Mouse (Mus musculus): ENCODE measurements around the gene H2-K1. TPM values are rescaled to one million over a fixed set of nuclear protein-coding genes. Genes with fewer than 3 reads are reported as not detected.

H2-K1 gene
- 27.1 and 30.9 TPM in 2 replicates for polyA plus RNA-seq (2016; fragmentation: Nextera tagmentation; extraction: Ambion mirVana)

DNA sequence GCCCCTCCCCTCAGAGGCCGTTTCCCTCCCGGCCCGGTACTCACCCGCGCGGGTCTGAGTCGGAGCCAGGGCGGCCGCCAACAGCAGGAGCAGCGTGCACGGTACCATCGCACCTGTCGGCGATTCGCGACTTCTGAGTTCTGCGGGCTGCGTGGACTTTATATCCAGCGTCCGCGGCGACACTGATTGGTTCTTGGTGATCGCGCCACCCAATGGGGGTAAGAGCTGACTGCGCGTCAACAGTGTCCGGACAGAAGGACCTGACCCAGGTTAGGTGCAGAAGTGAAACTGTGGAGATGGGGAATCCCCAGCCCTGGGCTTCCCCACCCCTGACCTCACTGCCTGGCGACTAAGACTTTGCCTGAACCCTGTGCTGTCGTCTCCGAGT, at the start of gene H2-K1:
Gene H2-K1, minus strand, starts transcription at position 198 of the 388 bp plus-strand sequence.
- DNase-seq (ENCODE audit: low spot score) = peak; percentile 66
- H3K4me3 ChIP-seq = peak within 1 kb of the TSS; percentile 74
- peaks cover 19% of the 10 kb centered on the region for H3K4me1 ChIP-seq (replicated peaks)
- peak within 1 kb of the TSS; percentile 84 for H3K27ac ChIP-seq
- no peaks in the 10 kb centered on the region for H3K36me3 ChIP-seq
- under 1% methylated on average over 30 of the region's 30 CpGs for WGBS
- H3K27me3 ChIP-seq (ENCODE audit: insufficient read depth, poor library complexity, severe bottlenecking) = peaks cover 57% of the 10 kb centered on the region
- H3K9me3 ChIP-seq = no peaks in the 10 kb centered on the region

DNA sequence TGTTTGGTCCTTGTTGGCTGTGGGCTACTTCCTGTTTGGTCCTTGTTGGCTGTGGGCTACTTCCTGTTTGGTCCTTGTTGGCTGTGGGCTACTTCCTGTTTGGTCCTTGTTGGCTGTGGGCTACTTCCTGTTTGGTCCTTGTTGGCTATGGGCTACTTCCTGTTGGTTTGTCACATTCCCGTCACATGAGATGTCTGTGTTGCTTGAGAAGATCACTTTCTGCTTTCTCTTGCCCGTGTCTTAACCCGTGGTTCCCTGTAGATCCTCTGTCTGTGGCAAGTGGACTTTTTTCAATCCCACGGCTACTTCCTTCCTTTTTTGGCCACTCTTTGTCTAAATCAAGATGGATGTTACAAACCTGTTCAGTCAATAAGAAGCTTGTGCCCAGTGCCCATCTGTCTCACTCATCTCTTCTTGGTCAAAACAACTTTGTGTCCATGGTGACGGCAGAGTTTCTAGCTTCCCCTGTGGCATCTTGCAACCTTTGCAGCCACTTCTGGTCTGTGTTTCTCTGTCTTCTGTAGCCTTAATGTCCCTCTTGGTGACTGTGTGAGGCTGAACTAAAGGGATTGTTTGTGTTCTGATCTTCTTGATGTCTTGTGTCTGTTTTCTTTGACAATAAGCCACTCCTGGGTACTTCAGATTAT, 47.4 kb upstream of the H2-K1 start:
- 94% methylated on average over 5 of the region's 5 CpGs for WGBS
- H3K4me3 ChIP-seq = no peak overlapping the region
- DNase-seq (ENCODE audit: low spot score) = no peak

DNA sequence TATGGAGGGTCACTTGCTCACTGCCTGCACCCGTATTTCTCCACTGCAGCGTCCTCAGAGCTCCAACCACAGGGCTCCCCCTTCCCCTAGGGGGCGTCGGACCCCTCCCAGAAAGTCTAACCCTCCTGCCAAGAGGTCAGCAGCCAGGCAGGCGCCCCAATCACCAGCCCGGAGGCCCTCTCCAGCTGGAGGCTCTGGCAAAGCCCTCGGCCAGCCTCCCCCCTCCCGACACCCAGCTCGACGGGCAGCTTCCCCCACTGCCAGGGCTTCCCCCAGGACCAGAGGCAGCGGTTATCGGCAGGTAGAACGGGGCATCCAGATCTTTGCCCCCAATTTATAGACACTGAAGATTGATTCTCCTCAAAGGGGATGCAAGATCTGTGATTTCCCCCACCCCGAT, 45.8 kb upstream of the H2-K1 start:
- peaks cover 10% of the 10 kb centered on the region for H3K9me3 ChIP-seq
- peaks cover 12% of the 10 kb centered on the region for H3K36me3 ChIP-seq
- no peak for DNase-seq (ENCODE audit: low spot score)
- H3K27me3 ChIP-seq (ENCODE audit: insufficient read depth, poor library complexity, severe bottlenecking) = peaks cover 6% of the 10 kb centered on the region
- no peak overlapping the region for H3K4me3 ChIP-seq
- H3K4me1 ChIP-seq (replicated peaks) = peaks cover 16% of the 10 kb centered on the region
- no peak overlapping the region for H3K27ac ChIP-seq
- 79% methylated on average over 14 of the region's 14 CpGs for WGBS

More for the DNA sequence above, 47.4 kb upstream of the H2-K1 start:
- Histone ChIP-seq H3K4me1 (replicated peaks) (no peaks in the 10 kb centered on the region), H3K9me3 (peaks cover 10% of the 10 kb centered on the region), H3K27ac (no peak overlapping the region), H3K36me3 (peaks cover 15% of the 10 kb centered on the region), H3K27me3 (ENCODE audit: insufficient read depth, poor library complexity, severe bottlenecking) (no peaks in the 10 kb centered on the region)

DNA sequence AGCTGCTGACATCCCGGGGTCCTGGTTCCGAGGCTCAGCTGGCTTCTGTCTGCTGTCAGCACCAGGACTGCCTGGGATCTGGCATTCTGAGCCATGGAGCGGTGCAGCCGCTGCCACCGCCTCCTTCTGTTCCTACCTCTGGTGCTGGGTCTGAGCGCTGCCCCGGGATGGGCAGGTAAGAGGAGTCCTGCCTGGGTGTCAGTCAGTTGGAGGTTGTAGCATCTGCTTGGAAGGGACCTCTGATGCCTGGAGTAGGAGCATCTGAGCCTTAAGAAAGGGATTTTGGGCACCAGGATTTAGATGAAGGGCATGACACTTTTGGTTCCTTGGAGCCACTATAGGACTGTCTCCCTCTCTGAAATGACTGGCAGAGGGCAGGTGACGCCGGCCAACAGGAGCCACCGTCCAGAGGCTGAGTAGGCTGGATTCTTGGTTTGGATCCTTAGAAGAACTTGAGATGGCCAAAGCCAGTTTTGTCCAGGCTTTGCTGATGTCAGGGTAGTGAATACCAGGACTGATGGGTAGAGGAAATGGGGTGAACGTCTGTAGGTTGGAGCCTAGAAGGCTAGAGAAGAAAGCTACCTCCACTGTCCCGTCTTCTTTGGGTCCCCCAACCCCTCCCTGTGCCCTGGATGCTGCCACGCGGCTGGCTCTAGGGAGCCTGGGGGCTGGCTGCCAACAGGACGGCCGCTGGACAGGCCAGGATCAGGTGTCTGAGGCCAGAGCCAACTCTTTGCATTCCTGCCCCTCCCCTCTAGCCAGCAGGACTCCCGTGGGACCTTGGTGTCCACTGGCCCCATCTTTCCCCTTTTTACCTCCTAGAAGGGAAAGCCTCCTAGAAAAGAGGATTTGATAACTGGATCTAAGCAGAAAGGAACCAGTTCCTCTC, 39.7 kb upstream of the H2-K1 start:
- H3K4me3 ChIP-seq = peak overlapping the region; percentile 35; the same call in 1 of the 2 replicates

DNA sequence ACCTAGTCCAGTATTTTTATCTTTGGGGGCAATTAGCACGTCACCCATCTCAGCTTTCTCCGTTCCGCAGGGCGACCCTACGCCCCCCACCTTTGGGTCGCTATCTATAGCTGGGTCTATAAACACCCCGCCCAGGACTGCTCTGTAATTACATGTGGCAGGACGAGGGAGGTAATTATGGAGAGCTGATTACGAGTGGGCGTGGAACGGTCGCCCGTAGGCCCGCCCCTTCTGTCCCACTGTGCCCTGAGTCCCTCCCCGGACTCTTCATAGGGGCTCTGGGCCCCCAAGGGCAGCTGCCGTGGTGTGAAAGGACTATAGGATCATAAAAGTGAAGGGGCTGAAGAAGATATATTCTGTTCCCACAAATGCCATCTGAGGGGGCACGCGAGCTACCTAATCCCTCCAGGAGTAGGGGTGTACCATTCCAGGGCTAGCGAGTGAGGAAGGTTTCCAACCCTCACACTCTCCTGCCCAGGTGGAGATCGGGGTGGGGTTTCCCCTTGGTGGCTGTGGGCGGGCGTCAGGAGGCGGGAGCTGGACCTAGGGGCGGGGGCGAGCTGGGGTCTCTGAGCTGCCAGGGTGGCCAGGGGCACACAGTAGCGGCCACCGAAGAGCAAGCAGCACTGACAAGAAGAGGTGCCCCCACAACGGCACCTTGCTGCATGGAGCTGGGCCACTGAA, 38.9 kb upstream of the H2-K1 start, which contains the start of gene Col11a2:
Gene Col11a2, plus strand, starts transcription at position 560 of the 684 bp plus-strand sequence.
- WGBS = 15% methylated on average over 28 of the region's 28 CpGs
- no peak for DNase-seq (ENCODE audit: low spot score)
- peaks cover 61% of the 10 kb centered on the region for H3K4me1 ChIP-seq (replicated peaks)
- peaks cover 16% of the 10 kb centered on the region for H3K27me3 ChIP-seq (ENCODE audit: insufficient read depth, poor library complexity, severe bottlenecking)
- no peaks in the 10 kb centered on the region for H3K9me3 ChIP-seq
- H3K36me3 ChIP-seq = peaks cover 45% of the 10 kb centered on the region
- peak within 1 kb of the TSS; percentile 62 for H3K27ac ChIP-seq
- peak within 1 kb of the TSS; percentile 35 for H3K4me3 ChIP-seq

More for the DNA sequence above, 39.7 kb upstream of the H2-K1 start:
- H3K4me1 ChIP-seq (replicated peaks) = peaks cover 61% of the 10 kb centered on the region
- peak overlapping the region; percentile 59 for H3K27ac ChIP-seq
- 32% methylated on average over 17 of the region's 17 CpGs for WGBS
- peaks cover 37% of the 10 kb centered on the region for H3K36me3 ChIP-seq
- no peak for DNase-seq (ENCODE audit: low spot score)
- H3K9me3 ChIP-seq = no peaks in the 10 kb centered on the region
- peaks cover 16% of the 10 kb centered on the region for H3K27me3 ChIP-seq (ENCODE audit: insufficient read depth, poor library complexity, severe bottlenecking)

DNA sequence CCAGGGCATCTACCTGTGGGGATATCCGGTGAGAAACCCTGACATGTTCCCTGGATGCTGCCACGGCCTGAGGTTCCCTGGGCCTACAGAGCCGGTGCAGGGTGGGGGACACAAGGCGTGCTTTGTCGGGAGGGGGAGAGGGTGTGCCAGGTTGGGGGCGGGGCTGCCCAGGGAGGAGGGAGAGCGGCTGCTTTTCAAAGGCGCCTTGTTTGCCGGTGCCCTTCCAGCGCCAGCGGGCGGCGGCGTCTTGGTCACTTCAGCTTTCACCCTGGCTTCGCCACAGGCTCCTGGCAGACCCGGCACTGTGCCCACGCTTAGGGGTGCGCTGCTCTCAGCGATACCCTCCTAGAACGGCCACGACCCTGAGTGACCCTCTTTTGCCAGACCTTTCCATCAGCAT, 38.3 kb upstream of the H2-K1 start:
- H3K4me1 ChIP-seq (replicated peaks) = peaks cover 67% of the 10 kb centered on the region

DNA sequence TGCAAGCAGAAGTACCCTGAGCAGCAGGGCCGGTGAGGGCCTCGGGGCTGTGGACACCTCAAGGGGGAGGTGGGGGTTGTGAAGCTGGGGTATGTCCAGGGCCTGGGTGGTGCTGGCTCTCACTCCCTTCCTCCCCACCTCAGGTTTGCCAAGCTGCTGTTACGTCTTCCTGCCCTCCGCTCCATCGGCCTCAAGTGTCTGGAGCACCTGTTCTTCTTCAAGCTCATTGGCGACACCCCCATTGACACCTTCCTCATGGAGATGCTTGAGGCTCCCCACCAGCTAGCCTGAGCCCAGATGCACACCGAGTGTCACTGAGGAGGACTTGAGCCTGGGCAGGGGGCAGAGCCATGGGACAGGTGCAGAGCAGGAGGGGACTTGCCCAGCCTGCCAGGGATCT, 37.1 kb upstream of the H2-K1 start:
- H3K27me3 ChIP-seq (ENCODE audit: insufficient read depth, poor library complexity, severe bottlenecking) = peaks cover 16% of the 10 kb centered on the region
- no peak overlapping the region for H3K4me3 ChIP-seq
- DNase-seq (ENCODE audit: low spot score) = no peak
- peaks cover 54% of the 10 kb centered on the region for H3K36me3 ChIP-seq
- H3K9me3 ChIP-seq = no peaks in the 10 kb centered on the region
- 93% methylated on average over 7 of the region's 7 CpGs for WGBS
- H3K4me1 ChIP-seq (replicated peaks) = peaks cover 76% of the 10 kb centered on the region
- H3K27ac ChIP-seq = no peak overlapping the region

More for the DNA sequence above, 38.3 kb upstream of the H2-K1 start:
- Histone ChIP-seq H3K9me3 (no peaks in the 10 kb centered on the region), H3K36me3 (peaks cover 50% of the 10 kb centered on the region), H3K4me3 (peak overlapping the region; percentile 35), H3K27me3 (ENCODE audit: insufficient read depth, poor library complexity, severe bottlenecking) (peaks cover 16% of the 10 kb centered on the region), H3K27ac (peak overlapping the region; percentile 62)
- WGBS = 19% methylated on average over 20 of the region's 21 CpGs
- no peak for DNase-seq (ENCODE audit: low spot score)

DNA sequence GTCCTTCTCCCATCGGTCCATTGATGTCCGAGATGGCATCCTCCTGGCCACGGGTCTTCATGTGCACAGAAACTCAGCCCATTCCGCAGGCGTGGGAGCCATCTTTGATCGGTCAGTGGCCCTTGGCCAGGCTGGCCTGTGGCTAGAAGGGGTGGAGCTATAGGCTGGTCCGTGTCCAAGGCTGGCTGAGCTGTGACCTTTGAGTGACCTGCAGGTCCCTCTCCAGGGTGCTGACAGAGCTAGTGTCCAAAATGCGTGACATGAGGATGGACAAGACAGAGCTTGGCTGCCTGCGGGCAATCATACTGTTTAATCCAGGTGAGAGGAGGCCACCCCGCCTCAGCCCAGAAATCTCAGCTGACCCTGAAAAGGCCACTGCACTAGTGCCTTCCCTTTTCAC, 36.5 kb upstream of the H2-K1 start:
- 84% methylated on average over 10 of the region's 10 CpGs for WGBS
- peaks cover 16% of the 10 kb centered on the region for H3K27me3 ChIP-seq (ENCODE audit: insufficient read depth, poor library complexity, severe bottlenecking)
- DNase-seq (ENCODE audit: low spot score) = no peak
- no peaks in the 10 kb centered on the region for H3K9me3 ChIP-seq
- peaks cover 54% of the 10 kb centered on the region for H3K36me3 ChIP-seq
- H3K4me1 ChIP-seq (replicated peaks) = peaks cover 73% of the 10 kb centered on the region
- no peak overlapping the region for H3K4me3 ChIP-seq
- no peak overlapping the region for H3K27ac ChIP-seq

DNA sequence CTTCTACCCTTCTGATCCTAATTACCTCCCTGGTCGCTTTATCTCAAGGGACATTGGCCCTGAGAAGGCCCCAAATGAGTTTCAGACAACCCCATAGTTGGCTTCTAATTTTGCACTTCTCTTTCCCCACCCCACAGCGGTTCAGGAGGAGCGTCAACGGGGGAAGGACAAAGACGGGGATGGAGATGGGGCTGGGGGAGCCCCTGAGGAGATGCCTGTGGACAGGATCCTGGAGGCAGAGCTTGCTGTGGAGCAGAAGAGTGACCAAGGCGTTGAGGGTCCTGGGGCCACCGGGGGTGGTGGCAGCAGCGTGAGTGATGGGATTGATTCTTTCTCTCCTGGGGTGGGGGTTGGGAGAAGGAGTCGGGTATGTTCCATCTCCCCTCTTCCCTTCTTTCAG, 35.4 kb upstream of the H2-K1 start:
- no peaks in the 10 kb centered on the region for H3K9me3 ChIP-seq
- 0 out of 2 replicates have a peak overlapping the region, but pooled peaks have one; percentile 2 for H3K4me3 ChIP-seq
- 0 out of 2 replicates have a peak overlapping the region, but pooled peaks have one; percentile 23 for H3K27ac ChIP-seq
- peaks cover 67% of the 10 kb centered on the region for H3K4me1 ChIP-seq (replicated peaks)
- DNase-seq (ENCODE audit: low spot score) = no peak
- peaks cover 8% of the 10 kb centered on the region for H3K27me3 ChIP-seq (ENCODE audit: insufficient read depth, poor library complexity, severe bottlenecking)
- peaks cover 54% of the 10 kb centered on the region for H3K36me3 ChIP-seq
- 96% methylated on average over 9 of the region's 9 CpGs for WGBS

DNA sequence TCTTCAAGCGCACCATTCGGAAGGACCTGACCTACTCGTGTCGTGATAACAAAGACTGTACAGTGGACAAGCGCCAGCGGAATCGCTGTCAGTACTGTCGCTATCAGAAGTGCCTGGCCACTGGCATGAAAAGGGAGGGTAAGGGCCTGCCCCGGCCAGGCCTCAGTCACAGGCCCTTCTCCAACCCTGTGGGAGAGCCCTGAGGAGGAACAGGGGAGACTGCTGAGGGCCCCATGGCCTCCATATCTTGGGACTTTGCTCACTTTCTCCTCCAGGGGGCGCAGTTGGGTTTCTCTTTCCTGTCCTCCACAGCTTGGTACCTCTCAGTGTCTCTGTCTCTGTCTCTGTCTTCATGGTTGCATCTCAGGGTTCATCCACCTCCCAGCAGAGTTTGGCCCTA, 33.9 kb upstream of the H2-K1 start:
- Histone ChIP-seq H3K36me3 (peaks cover 68% of the 10 kb centered on the region), H3K4me1 (replicated peaks) (peaks cover 67% of the 10 kb centered on the region), H3K27me3 (ENCODE audit: insufficient read depth, poor library complexity, severe bottlenecking) (peaks cover 3% of the 10 kb centered on the region; the same call in 1 of the 2 replicates), H3K4me3 (peak overlapping the region; percentile 74; the same call in 1 of the 2 replicates), H3K27ac (peak overlapping the region; percentile 2; the same call in 1 of the 2 replicates), H3K9me3 (no peaks in the 10 kb centered on the region)
- peak; percentile 73 for DNase-seq (ENCODE audit: low spot score)
- 78% methylated on average over 10 of the region's 10 CpGs for WGBS

DNA sequence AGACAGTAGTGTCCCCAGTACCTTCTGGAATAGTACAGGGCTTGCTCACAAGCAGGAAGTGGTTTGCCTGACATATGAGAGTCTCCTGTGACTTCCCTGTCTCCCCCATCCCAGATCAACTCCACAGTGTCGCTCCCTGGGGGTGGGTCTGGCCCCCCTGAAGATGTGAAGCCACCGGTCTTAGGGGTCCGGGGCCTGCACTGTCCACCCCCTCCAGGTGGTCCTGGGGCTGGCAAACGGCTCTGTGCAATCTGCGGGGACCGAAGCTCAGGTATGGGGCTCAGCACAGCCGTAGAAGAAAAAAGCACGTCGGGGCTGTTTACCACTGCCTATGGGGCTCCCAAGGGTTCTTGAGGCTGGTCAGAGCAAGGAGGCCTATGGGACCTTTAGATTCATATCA, 33.3 kb upstream of the H2-K1 start:
- Histone ChIP-seq H3K27me3 (ENCODE audit: insufficient read depth, poor library complexity, severe bottlenecking) (no peaks in the 10 kb centered on the region), H3K4me3 (peak overlapping the region; percentile 74), H3K36me3 (peaks cover 74% of the 10 kb centered on the region), H3K4me1 (replicated peaks) (peaks cover 67% of the 10 kb centered on the region), H3K9me3 (no peaks in the 10 kb centered on the region), H3K27ac (peak overlapping the region; percentile 99; the same call in 1 of the 2 replicates)
- no peak for DNase-seq (ENCODE audit: low spot score)
- WGBS = 95% methylated on average over 9 of the region's 9 CpGs

DNA sequence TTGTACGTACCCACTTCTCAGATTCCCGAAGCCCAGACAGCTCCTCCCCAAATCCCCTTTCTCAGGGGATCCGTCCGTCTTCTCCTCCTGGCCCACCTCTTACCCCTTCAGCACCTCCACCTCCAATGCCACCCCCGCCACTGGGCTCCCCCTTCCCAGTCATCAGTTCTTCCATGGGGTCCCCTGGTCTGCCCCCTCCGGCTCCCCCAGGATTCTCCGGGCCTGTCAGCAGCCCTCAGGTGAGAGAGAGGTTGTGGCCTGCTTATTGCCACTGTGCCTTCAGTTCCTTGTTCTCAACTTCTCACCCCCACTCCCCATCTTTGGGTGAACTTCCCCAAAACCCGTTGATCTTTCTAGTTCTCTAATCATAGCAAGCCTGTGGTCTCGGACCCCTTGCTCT, 32.7 kb upstream of the H2-K1 start:
- H3K36me3 ChIP-seq = peaks cover 74% of the 10 kb centered on the region
- no peak for DNase-seq (ENCODE audit: low spot score)
- H3K4me1 ChIP-seq (replicated peaks) = peaks cover 67% of the 10 kb centered on the region
- H3K27ac ChIP-seq = peak overlapping the region; percentile 99
- H3K4me3 ChIP-seq = peak overlapping the region; percentile 74
- H3K9me3 ChIP-seq = no peaks in the 10 kb centered on the region
- 58% methylated on average over 9 of the region's 9 CpGs for WGBS
- H3K27me3 ChIP-seq (ENCODE audit: insufficient read depth, poor library complexity, severe bottlenecking) = no peaks in the 10 kb centered on the region

Measured in hindbrain, embryonic 10.5 days (tissue).